Mouse (Mus musculus): ENCODE data around the gene Slc39a11.

Slc39a11 gene

DNA sequence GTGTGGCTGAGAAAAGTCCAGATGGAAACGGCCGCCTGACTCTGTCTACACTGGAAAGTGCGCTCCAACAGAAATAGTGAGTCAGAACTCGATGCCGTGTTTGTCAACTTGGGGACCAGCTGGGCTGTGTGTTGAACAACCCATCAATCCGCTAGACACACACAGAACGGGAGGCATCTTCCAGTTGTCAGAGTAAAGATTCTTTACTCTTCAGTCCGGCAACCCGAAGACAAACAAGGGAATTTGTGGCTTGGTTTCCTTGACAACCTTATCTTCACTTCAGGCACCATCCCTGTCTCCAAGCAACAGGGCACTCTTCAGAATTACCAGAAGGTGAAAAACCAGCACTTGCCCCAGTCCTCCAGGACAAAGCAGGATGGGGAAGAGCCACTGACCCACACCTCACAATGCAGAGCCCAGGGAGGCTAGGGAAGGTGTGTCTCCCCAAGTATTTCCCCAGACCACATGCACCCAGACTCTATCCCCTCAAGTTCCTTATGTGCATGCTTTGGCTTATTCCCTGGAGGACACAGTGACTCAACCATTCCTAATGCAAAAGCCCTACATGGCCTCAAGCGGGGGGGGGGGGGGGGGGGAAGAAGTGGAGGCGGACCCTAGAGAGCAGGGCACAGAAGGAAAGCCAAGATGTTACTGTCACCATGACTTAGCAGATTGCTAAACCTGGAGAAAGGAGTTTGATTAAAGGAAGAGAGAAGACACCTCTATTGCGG, 297.6 kb downstream of the Slc39a11 start:
- no peak for DNase-seq (ENCODE audit: low spot score in 2 of 2)

DNA sequence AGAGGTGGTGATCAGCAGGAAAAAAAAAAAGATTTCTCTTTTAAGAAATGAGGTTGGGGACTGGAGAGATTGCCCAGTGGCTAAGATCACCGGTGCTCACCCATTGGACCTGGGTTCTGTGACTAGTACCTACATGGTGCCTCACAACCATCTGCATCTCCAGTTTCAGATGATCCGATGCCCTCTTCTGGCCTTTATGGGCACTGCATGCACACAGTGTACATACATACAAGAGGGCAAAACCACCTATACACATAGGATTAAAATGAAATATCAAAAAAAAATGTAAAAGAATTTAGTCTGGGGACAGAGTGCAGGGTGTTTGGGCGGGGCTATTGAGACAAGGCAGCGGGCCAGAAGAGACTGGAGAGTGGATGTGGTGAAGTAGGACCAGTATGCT, 299.3 kb downstream of the Slc39a11 start:
- no peak for DNase-seq (ENCODE audit: low spot score in 2 of 2)

DNA sequence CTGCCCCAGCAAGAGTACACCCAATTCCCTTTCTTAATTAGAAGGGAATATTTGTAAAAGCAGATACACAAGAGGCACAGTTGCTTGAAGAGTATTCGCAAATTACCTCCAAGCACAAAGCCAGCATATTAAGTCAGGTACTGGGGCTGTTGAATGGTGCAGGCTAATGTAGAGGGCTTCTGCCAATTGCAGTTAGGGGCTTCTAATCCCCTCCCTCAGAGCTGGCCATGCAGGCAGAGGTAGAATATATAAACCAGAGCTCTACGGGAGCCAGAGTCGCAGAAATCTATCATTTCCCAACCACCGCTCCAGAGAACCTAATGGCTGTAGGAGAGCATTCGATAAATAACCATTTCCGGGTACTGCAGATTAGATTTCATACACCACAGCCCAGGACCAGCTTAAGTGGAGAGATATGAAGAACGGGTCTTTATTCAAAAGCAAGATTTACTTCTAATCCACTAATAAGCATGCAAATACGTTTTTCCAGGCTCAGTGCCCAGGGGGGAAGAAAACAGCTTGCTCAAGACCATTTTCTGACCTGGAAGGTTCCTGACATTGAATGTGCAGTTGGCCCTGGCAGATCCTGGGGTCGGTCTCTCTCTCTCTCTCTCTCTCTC, 302.9 kb downstream of the Slc39a11 start:
- DNase-seq (ENCODE audit: low spot score in 2 of 2) = no peak

GRCm38 (mm10) chr11:113339770-113340169, 310.1 kb downstream of the Slc39a11 start:
- peak in 1 of 2 experiments; percentile 57 for DNase-seq (ENCODE audit: low spot score in 2 of 2)

- DNase-seq (ENCODE audit: low spot score in 2 of 2) = no peak
These were observed 311.3 kb downstream of the Slc39a11 start for GRCm38 (mm10) chr11:113338581-113338980.

GRCm38 (mm10) chr11:113335706-113336105, 314.2 kb downstream of the Slc39a11 start:
- peak in 1 of 2 experiments; percentile 71 for DNase-seq (ENCODE audit: low spot score in 2 of 2)

GRCm38 (mm10) chr11:113334444-113334881, 315.4 kb downstream of the Slc39a11 start:
- no peak for DNase-seq (ENCODE audit: low spot score in 2 of 2)

- DNase-seq (ENCODE audit: low spot score in 2 of 2) = no peak
These were observed 316.3 kb downstream of the Slc39a11 start for GRCm38 (mm10) chr11:113333535-113333934.

GRCm38 (mm10) chr11:113330061-113330591, 319.8 kb downstream of the Slc39a11 start:
- DNase-seq (ENCODE audit: low spot score in 2 of 2) = no peak

DNA sequence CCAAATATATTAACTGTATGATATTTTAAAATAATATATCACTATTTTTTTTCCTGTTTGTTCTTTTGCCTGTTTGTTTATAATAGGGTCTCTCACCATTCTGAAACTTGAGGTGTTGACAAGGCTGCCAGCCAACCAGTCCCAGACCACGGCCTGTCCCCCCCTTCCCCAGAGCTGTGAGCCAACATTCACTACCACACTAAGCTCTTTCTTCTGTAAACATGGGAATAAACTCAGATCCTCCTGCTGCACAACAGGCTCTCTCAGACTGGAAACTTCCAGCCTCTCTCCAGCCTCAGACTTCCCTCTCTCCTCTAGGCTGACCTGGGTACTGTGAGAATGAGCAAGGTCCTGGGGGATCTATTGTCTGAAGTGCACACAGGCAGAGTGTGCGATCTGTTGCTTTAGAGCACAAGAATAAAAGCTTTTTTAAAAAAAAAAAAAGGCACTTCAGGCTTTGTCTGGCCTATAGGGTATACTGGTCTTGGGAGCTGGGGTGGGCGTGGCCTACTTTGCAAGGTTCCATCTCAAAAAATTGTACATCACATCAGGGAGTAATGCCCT, 322.3 kb downstream of the Slc39a11 start:
- no peak for DNase-seq (ENCODE audit: low spot score in 2 of 2)

GRCm38 (mm10) chr11:113326387-113327011, 323.4 kb downstream of the Slc39a11 start:
- peak; percentile 45 to 47 for DNase-seq (ENCODE audit: low spot score in 2 of 2)

- DNase-seq (ENCODE audit: low spot score in 2 of 2) = no peak
These were observed 328.3 kb downstream of the Slc39a11 start for GRCm38 (mm10) chr11:113321601-113322000.

- DNase-seq (ENCODE audit: low spot score in 2 of 2) = no peak
These were observed 340.5 kb downstream of the Slc39a11 start for GRCm38 (mm10) chr11:113309265-113309951.

DNA sequence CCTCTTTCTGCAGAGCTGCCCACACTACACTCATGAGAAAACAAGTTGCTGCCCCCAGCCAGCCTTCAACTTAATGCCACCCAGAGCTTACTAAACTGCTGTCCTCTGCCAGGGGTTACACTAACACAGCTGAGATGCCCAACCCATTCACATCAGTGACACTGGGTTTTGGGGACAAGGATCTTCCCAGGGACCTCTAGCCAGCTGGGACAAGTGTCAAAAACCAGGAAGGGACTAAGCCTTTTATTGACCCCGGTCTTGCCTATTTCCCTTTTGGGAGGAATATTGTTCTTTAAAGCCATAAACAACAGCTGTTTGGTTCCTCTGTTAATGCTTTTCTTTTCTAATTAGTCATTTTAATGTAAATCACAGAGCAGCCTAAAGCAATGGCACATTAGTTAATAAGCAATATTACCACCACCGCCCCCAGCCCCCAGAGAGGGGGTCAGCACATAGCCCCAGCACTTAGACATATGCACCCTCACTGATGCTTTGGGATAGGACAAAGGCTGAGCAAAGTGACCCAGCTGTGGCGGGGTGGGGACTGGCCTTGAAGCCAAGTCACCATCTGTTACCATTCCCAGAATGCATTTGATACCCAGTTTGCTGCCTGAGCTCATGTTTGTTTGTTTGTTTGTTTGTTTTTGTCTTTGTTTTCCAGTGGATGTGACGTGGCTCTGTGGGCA, 341.5 kb downstream of the Slc39a11 start:
- no peak for DNase-seq (ENCODE audit: low spot score in 2 of 2)

- no peak for DNase-seq (ENCODE audit: low spot score in 2 of 2)
These were observed 346.7 kb downstream of the Slc39a11 start for GRCm38 (mm10) chr11:113303204-113303603.

GRCm38 (mm10) chr11:113299492-113299891, 350.4 kb downstream of the Slc39a11 start:
- DNase-seq (ENCODE audit: low spot score in 2 of 2) = no peak

- DNase-seq (ENCODE audit: low spot score in 2 of 2) = peak; percentile 80 to 89
These were observed 352.1 kb downstream of the Slc39a11 start for GRCm38 (mm10) chr11:113297765-113298164.

- DNase-seq (ENCODE audit: low spot score in 2 of 2) = no peak
These were observed 352.8 kb downstream of the Slc39a11 start for GRCm38 (mm10) chr11:113296912-113297625.

DNA sequence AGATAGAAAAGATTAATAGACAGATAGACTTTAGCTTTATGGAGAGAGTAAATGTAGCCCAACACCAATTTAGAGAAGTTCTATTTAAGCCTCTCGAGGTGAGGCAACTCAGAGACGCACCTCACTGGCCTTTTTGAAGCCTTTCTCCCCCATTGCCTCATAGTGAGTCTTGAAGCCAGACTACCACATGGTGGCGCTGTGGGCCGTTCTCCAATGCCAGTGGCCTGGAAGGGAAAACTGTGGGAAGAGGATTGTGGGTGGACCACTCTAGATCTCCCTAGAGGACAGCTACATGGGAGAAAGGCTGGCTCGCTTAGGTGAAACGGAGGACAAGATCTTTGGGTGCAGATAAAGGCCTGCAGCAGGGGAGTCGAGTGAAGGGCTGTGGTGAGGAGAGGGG, 353.7 kb downstream of the Slc39a11 start:
- DNase-seq (ENCODE audit: low spot score in 2 of 2) = peak; percentile 73 to 85

DNA sequence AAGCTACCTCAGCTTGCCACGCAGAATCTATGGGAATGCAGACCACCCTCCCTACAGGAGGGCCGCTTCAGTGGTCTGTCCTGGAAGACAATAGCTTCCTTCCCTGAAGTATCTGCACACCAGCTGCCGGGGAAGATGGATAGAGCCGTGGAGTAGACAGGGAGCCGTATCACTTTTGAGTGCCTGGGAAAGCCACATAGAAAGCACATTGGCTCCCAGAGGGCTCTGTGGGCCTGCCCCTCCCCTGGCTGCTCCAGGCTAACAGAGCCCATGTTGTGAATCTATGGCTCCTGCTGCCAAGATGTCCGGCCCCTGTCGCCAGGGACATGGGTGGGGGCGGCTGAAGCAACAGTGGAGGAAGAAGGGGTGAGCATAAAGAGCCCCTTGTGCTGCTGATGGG, 355.4 kb downstream of the Slc39a11 start:
- DNase-seq (ENCODE audit: low spot score in 2 of 2) = no peak

Data from frontal cortex, postnatal 36 days (tissue).